Mouse (Mus musculus): ENCODE results near the gene Gsta1. TPM values are rescaled to one million over a fixed set of nuclear protein-coding genes. Genes with fewer than 3 reads are reported as not detected.
A peak's percentile ranks its signal among the peaks of the same experiment; 100 is the strongest.
"Not testable (repeated sequence)": the region's sequence is repeated elsewhere in the genome, so short reads cannot be mapped to it uniquely, and the experiment has no call there.

Gsta1 gene
- not detected for polyA plus RNA-seq (2017; shearing (Covaris generic))

DNA sequence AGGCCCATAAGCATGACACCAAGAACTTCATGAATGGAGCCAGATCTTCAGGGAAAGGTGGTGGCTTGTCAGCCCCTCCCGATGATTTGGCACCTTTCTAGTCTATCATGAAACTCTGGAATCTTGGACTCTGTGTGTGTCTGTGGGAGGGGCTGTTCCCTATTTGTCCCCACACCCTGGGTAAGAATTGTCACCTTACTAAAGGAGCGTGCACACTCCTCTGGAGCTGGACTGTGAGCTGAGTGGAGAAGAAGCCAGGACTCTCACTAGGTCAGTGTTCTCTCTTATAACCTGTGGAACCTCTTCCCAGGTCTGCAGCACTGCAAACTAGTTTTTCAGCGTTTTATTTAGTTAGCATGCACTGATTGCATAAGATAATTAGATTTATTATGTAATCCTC is at the start of gene Gsta1:
Gene Gsta1 (plus strand): TSS at position 196 of the 400 bp plus-strand sequence.
- ATAC-seq = not testable (repeated sequence)

- ATAC-seq = not testable (repeated sequence)
Observed at GRCm38 (mm10) chr9:78182474-78182873, 48.0 kb upstream of the Gsta1 start, which contains the start of gene Gsta4. Gene Gsta4, plus strand, starts transcription at chr9:78182774.

DNA sequence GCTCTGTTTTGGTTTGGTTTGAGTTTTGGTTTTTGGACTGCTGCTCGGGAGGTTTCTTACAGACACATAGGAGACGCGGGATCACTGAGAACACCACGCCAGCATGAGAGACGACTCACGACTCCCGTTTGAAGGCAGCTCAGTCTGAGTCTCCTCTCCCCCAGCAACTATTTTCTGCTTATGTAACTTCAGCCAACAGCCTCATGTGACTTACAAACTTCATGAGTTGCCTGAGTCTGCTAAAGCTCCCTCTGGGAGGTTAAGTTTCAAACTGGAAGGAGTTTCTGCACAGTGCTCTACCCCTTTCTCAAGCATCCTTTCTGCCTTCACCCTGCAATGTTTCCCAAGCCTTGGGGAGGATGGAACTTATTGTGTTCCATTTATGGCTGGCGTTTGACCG is 44.8 kb upstream of the Gsta1 start:
- ATAC-seq = no peak

GRCm38 (mm10) chr9:78188910-78189309 is 41.5 kb upstream of the Gsta1 start:
- ATAC-seq = no peak

GRCm38 (mm10) chr9:78190651-78191634 is 39.5 kb upstream of the Gsta1 start:
- ATAC-seq = peak; percentile 2

GRCm38 (mm10) chr9:78191736-78192135 is 38.7 kb upstream of the Gsta1 start:
- ATAC-seq = peak; percentile 81

GRCm38 (mm10) chr9:78193902-78194597 is 36.4 kb upstream of the Gsta1 start:
- ATAC-seq = peak; percentile 85

DNA sequence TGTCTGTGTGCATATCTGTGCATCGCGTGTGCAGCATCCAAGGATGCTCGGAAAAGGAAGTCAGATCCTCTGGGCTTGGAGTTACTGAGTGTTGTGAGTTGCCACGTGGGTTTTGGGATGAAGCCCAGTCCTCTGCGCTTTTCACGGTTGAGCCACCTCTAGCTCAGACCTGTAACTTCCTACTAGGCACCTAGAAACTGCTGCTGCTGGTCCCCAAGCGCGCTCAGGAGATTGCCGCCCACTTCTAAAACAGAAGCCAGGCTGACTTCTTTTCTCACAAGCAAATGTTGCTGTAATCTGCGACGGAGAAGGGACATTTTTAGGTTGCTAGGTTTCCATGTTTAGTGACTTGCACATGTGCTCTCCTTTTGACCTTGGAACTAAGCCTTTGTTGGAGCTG is 35.4 kb upstream of the Gsta1 start:
- no peak for ATAC-seq

- no peak for ATAC-seq
Observed at GRCm38 (mm10) chr9:78197801-78198200, 32.7 kb upstream of the Gsta1 start.

DNA sequence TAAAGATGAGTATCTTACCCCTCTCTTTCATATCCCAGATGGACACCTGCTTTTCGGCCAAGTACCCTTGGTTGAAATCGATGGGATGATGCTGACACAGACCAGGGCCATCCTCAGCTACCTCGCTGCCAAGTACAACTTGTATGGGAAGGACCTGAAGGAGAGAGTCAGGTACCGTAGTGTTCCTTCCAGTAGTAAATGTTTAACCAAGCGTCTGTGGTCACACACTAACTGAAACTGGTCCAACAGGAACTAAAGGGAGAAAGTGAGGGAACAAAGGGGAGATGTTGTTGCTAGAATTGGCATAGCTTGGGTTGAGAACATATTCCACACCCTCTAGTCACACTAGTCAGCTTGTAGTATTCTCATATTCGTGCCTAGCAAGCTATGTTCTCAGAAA is 26.3 kb upstream of the Gsta1 start:
- ATAC-seq = no peak

DNA sequence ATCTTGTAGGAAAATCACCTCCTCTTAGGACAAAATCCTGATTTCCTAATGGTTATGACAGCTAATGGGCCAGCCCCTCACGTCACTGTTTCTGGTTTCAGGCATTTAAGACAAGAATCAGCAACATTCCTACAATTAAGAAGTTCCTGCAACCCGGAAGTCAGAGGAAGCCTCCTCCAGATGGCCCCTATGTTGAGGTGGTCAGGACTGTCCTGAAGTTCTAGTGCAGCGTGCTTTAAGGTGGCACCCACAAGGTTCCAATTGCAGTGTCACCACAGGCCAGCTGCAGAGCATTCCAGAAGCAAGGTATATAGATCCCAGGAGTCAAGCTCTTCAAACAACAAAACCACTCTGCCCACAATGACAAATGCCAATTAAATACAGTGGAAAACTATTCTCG is 21.5 kb upstream of the Gsta1 start:
- ATAC-seq = no peak

GRCm38 (mm10) chr9:78210079-78210478 is 20.4 kb upstream of the Gsta1 start:
- ATAC-seq = no peak

DNA sequence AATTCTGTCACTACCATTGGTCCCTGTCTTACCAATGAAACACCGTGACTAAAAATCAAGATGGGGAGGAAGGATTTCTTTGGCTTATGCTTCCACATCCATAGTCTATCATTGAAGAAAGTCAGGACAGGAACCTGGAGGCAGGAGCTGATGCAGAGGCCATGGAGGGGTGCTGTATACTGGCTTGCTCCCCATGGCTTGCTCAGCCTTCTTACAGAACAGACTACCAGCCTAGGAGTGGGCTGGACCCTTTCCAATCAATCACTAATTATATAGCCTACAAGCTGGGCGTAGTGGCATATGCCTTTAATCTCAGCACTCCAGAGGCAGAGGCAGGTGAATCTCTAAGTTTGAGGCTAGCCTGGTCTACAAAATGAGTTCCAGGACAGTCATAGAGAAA is 19.6 kb upstream of the Gsta1 start:
- no peak for ATAC-seq

- ATAC-seq = no peak
Observed at GRCm38 (mm10) chr9:78211521-78211920, 18.9 kb upstream of the Gsta1 start.

GRCm38 (mm10) chr9:78212341-78213049 is 18.0 kb upstream of the Gsta1 start:
- no peak for ATAC-seq

- ATAC-seq = no peak
Observed at GRCm38 (mm10) chr9:78217074-78217473, 13.4 kb upstream of the Gsta1 start.

- peak; percentile 86 for ATAC-seq
Observed at GRCm38 (mm10) chr9:78222616-78223015, 7.8 kb upstream of the Gsta1 start.

DNA sequence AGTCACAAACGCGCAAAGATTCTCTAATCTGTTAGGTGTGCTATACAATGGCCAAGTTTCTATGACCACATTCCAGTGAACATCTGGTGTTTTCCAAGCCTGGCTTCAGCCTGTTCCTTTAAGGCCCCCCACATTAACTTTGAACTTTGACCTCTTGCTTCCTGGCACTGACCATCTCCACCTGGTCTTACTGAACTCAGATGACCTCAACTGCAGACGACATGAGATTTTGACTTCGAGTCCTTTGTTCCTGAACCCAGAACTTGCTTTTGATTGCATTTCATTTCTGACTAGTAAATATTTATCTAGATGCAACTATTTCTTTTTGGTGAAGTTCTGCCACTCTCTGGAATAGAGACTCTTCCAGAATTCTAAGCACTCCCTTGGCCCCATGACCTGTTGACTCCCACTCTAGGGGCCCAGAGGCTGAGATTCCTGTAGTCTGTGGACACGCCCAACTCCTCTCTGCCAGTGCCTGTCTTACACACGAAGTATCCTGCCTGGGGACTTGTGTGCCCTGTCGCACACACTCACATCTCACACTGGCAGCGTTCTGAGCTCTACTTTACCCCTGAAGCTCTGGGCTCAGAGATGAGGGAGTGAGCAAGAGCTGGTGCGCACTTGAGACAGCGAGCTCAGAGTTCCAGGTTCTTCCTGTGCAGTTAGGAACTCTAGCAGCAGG is 7.1 kb upstream of the Gsta1 start:
- ATAC-seq = no peak

GRCm38 (mm10) chr9:78224418-78224817 is 6.0 kb upstream of the Gsta1 start:
- no peak for ATAC-seq

DNA sequence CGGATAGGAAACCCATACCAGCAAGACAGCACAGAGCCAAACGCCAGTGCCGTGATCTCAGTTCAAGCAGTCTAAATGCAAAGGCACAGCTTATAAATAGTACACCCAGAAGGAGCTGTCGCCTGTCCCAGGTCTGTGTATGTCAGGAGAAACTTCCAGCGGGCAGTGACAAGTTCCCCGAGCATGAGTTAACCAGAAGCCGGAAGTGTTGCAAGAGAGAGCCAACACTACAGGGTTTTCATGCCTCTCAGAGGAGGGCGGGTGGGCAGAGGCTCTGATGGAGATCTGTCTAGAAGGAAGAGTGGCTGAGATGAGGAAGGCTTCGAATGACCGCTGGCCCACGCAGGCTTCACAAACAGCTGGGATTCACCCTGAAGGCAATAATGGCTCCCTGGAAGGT is 5.2 kb upstream of the Gsta1 start:
- ATAC-seq = no peak

GRCm38 (mm10) chr9:78228122-78228521 is 2.3 kb upstream of the Gsta1 start:
- no peak for ATAC-seq

- not testable (repeated sequence) for ATAC-seq
Observed at GRCm38 (mm10) chr9:78229658-78230057, 798 bp upstream of the Gsta1 start.
